Mouse (Mus musculus): ENCODE results near the gene H2afy2. TPM values are rescaled to one million over a fixed set of nuclear protein-coding genes. Genes with fewer than 3 reads are reported as not detected.

Gene H2afy2
- polyA plus RNA-seq, 1 experiment from 2014 or later, result 140 TPM

DNA sequence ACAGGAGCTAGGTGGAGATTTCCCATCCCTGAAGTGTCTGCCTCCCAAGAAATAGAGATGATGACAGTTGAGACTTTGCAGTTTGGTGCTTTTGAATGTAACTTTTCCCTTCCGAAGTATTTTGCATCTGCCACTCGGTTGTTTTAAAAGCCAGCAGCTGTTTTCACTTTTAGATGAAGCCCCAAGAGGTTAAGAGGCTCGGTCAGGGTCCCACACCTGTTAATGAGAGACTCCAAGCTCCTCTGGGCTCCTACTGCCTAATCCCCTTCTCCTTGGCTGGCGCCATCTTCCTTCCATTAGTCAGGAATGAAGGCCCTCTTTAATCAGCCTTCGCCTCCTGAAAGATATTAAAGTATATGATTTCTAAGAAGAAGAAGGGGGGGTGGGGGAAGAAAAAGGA is 41.6 kb upstream of the H2afy2 start:
- WGBS, result 52% methylated on average over 5 of the region's 5 CpGs
- H3K27me3 ChIP-seq (ENCODE audit: insufficient read depth, low read length), result no peaks in the 10 kb centered on the region

GRCm38 (mm10) chr10:61823731-61824115 is 39.8 kb upstream of the H2afy2 start:
- H3K4me1 ChIP-seq (ENCODE audit: insufficient read depth, low read length), result peaks cover 17% of the 10 kb centered on the region
- H3K9ac ChIP-seq (replicated peaks; ENCODE audit: low read length), result no peak overlapping the region
- H3K36me3 ChIP-seq (ENCODE audit: insufficient read depth, low read length), result no peaks in the 10 kb centered on the region
- no peak overlapping the region for H3K4me2 ChIP-seq (replicated peaks; ENCODE audit: low read depth, low read length)
- no peaks in the 10 kb centered on the region for H3K9me3 ChIP-seq (ENCODE audit: low read length)
- no peak overlapping the region for H3K4me3 ChIP-seq (ENCODE audit: low read length)
- ATAC-seq (ENCODE audit: low FRiP score, low TSS enrichment), result no peak
- H3K27me3 ChIP-seq (ENCODE audit: insufficient read depth, low read length), result no peaks in the 10 kb centered on the region
- WGBS, result 50% methylated on average over 4 of the region's 4 CpGs
- no peak overlapping the region for H3K27ac ChIP-seq (ENCODE audit: low read length)

More for the DNA sequence above, 41.6 kb upstream of the H2afy2 start:
- H3K4me2 ChIP-seq (replicated peaks; ENCODE audit: low read depth, low read length), result no peak overlapping the region
- ATAC-seq (ENCODE audit: low FRiP score, low TSS enrichment), result no peak
- no peak overlapping the region for H3K4me3 ChIP-seq (ENCODE audit: low read length)
- no peak overlapping the region for H3K27ac ChIP-seq (ENCODE audit: low read length)
- peaks cover 17% of the 10 kb centered on the region for H3K4me1 ChIP-seq (ENCODE audit: insufficient read depth, low read length)
- no peak overlapping the region for H3K9ac ChIP-seq (replicated peaks; ENCODE audit: low read length)
- no peaks in the 10 kb centered on the region for H3K9me3 ChIP-seq (ENCODE audit: low read length)
- H3K36me3 ChIP-seq (ENCODE audit: insufficient read depth, low read length), result no peaks in the 10 kb centered on the region

DNA sequence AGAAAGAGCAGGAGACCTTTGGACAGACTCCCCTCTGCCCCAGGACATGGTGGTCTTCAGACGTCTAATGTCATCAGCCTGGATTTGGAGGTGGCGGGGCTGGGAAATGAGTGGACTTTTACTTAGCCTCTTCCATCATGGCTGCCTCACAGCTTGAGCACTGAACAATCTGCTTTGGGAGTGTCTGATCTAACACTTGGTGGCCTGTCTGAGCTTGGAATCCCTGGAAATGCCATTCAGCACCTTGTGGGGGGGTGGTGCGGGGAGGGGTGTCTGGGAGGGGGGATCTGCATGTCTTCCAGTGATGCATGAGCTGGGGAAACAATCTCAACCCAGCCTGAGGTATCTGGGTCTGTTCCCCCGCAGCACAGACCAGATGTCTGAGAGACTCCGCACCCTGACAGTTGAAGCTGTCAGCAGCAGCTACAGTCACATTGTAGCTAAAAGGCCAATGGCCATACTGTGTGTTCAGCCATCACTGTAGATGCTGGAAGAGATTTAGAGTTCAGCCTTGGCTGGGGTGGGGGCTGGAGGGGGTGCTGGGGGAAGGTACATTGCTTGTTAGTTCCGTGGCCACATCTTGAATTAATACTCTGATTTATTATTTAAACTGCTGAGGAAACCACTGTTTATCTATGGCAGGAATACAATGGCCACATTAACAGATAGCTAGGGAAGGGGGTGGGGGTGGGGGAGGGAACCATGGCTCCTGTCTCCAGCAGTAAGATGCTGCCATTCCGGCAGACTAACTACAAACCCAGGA is 39.2 kb upstream of the H2afy2 start:
- no peak overlapping the region for H3K4me3 ChIP-seq (ENCODE audit: low read length)
- 48% methylated on average over 7 of the region's 7 CpGs for WGBS

GRCm38 (mm10) chr10:61820050-61820449 is 36.1 kb upstream of the H2afy2 start:
- H3K9ac ChIP-seq (replicated peaks; ENCODE audit: low read length), result no peak overlapping the region
- H3K4me3 ChIP-seq (ENCODE audit: low read length), result no peak overlapping the region
- H3K4me1 ChIP-seq (ENCODE audit: insufficient read depth, low read length), result no peaks in the 10 kb centered on the region
- no peak overlapping the region for H3K27ac ChIP-seq (ENCODE audit: low read length)
- 64% methylated on average over 9 of the region's 9 CpGs for WGBS
- no peaks in the 10 kb centered on the region for H3K36me3 ChIP-seq (ENCODE audit: insufficient read depth, low read length)
- H3K27me3 ChIP-seq (ENCODE audit: insufficient read depth, low read length), result no peaks in the 10 kb centered on the region
- ATAC-seq (ENCODE audit: low FRiP score, low TSS enrichment), result no peak
- no peak overlapping the region for H3K4me2 ChIP-seq (replicated peaks; ENCODE audit: low read depth, low read length)
- no peaks in the 10 kb centered on the region for H3K9me3 ChIP-seq (ENCODE audit: low read length)

More for the DNA sequence above, 39.2 kb upstream of the H2afy2 start:
- Histone ChIP-seq H3K9me3 (ENCODE audit: low read length) (no peaks in the 10 kb centered on the region), H3K4me2 (replicated peaks; ENCODE audit: low read depth, low read length) (no peak overlapping the region), H3K9ac (replicated peaks; ENCODE audit: low read length) (no peak overlapping the region), H3K27me3 (ENCODE audit: insufficient read depth, low read length) (no peaks in the 10 kb centered on the region), H3K4me1 (ENCODE audit: insufficient read depth, low read length) (peaks cover 17% of the 10 kb centered on the region), H3K36me3 (ENCODE audit: insufficient read depth, low read length) (no peaks in the 10 kb centered on the region), H3K27ac (ENCODE audit: low read length) (no peak overlapping the region)
- ATAC-seq (ENCODE audit: low FRiP score, low TSS enrichment), result no peak

DNA sequence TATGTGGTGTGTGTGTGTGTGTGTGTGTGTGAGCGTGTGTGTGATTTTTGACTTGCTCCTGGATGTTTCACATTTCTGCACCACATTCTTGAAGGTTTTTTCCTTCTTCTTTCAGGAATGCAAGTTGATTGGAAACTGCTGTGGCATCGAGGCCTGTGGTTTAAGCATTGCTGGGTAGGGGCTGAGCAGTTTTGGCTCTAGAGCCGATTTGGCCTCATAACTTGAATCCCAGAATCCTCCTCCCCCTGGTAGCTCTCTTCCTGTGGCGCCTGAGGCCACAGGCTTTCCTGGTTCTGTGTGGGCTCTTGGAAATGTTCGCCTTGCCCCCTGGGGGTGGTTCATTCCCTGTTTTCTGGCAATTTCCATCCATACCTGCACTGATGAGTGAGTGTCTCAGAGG is 28.0 kb upstream of the H2afy2 start:
- Histone ChIP-seq H3K4me3 (ENCODE audit: low read length) (no peak overlapping the region), H3K4me2 (replicated peaks; ENCODE audit: low read depth, low read length) (no peak overlapping the region), H3K27ac (ENCODE audit: low read length) (no peak overlapping the region), H3K36me3 (ENCODE audit: insufficient read depth, low read length) (no peaks in the 10 kb centered on the region), H3K9me3 (ENCODE audit: low read length) (no peaks in the 10 kb centered on the region), H3K9ac (replicated peaks; ENCODE audit: low read length) (no peak overlapping the region), H3K4me1 (ENCODE audit: insufficient read depth, low read length) (no peaks in the 10 kb centered on the region; the same call in 1 of the 2 replicates), H3K27me3 (ENCODE audit: insufficient read depth, low read length) (no peaks in the 10 kb centered on the region)
- 66% methylated on average over 5 of the region's 5 CpGs for WGBS
- no peak for ATAC-seq (ENCODE audit: low FRiP score, low TSS enrichment)

- no peak for ATAC-seq (ENCODE audit: low FRiP score, low TSS enrichment)
- Histone ChIP-seq H3K9me3 (ENCODE audit: low read length) (peaks cover 3% of the 10 kb centered on the region; the same call in 1 of the 2 replicates), H3K4me3 (ENCODE audit: low read length) (no peak overlapping the region), H3K9ac (replicated peaks; ENCODE audit: low read length) (no peak overlapping the region), H3K4me2 (replicated peaks; ENCODE audit: low read depth, low read length) (no peak overlapping the region), H3K36me3 (ENCODE audit: insufficient read depth, low read length) (no peaks in the 10 kb centered on the region), H3K27me3 (ENCODE audit: insufficient read depth, low read length) (no peaks in the 10 kb centered on the region), H3K27ac (ENCODE audit: low read length) (no peak overlapping the region), H3K4me1 (ENCODE audit: insufficient read depth, low read length) (peaks cover 12% of the 10 kb centered on the region)
- 65% methylated on average over 15 of the region's 15 CpGs for WGBS
Measured at GRCm38 (mm10) chr10:61798133-61798576, 14.2 kb upstream of the H2afy2 start.

GRCm38 (mm10) chr10:61795458-61795857 is 11.5 kb upstream of the H2afy2 start:
- ATAC-seq (ENCODE audit: low FRiP score, low TSS enrichment), result peak; percentile 42; the same call in 1 of the 2 replicates
- Histone ChIP-seq H3K36me3 (ENCODE audit: insufficient read depth, low read length) (no peaks in the 10 kb centered on the region), H3K27ac (ENCODE audit: low read length) (no peak overlapping the region), H3K27me3 (ENCODE audit: insufficient read depth, low read length) (no peaks in the 10 kb centered on the region), H3K4me2 (replicated peaks; ENCODE audit: low read depth, low read length) (no peak overlapping the region), H3K4me3 (ENCODE audit: low read length) (no peak overlapping the region), H3K9ac (replicated peaks; ENCODE audit: low read length) (no peak overlapping the region), H3K4me1 (ENCODE audit: insufficient read depth, low read length) (peaks cover 12% of the 10 kb centered on the region), H3K9me3 (ENCODE audit: low read length) (peaks cover 2% of the 10 kb centered on the region; the same call in 1 of the 2 replicates)
- 25% methylated on average over 8 of the region's 8 CpGs for WGBS

DNA sequence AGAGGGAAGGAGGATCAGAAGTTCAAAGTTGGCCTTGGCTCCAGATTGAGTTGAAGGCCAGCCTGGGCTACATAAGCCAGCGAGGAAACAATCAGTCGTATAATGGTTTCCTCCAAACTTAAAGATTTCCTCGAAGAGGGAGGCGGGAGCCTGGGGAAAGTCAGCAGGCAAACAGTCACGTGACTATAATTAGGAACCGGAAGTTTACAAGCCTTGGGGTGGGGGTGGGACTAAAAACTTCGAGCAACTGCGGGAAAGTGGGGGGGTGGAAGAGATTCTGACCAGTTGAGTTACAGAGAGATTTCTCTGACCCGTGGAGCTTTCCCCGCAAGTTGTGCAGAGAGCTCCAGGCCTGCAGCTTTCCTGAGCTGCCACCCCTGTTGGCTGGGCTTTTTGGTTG is 11.0 kb upstream of the H2afy2 start:
- Histone ChIP-seq H3K27me3 (ENCODE audit: insufficient read depth, low read length) (no peaks in the 10 kb centered on the region), H3K9me3 (ENCODE audit: low read length) (no peaks in the 10 kb centered on the region), H3K4me2 (replicated peaks; ENCODE audit: low read depth, low read length) (no peak overlapping the region), H3K4me3 (ENCODE audit: low read length) (no peak overlapping the region), H3K9ac (replicated peaks; ENCODE audit: low read length) (no peak overlapping the region), H3K36me3 (ENCODE audit: insufficient read depth, low read length) (no peaks in the 10 kb centered on the region), H3K4me1 (ENCODE audit: insufficient read depth, low read length) (peaks cover 12% of the 10 kb centered on the region), H3K27ac (ENCODE audit: low read length) (no peak overlapping the region)
- 49% methylated on average over 10 of the region's 10 CpGs for WGBS
- ATAC-seq (ENCODE audit: low FRiP score, low TSS enrichment), result no peak

GRCm38 (mm10) chr10:61793015-61793414 is 9.1 kb upstream of the H2afy2 start:
- 57% methylated on average over 8 of the region's 8 CpGs for WGBS

DNA sequence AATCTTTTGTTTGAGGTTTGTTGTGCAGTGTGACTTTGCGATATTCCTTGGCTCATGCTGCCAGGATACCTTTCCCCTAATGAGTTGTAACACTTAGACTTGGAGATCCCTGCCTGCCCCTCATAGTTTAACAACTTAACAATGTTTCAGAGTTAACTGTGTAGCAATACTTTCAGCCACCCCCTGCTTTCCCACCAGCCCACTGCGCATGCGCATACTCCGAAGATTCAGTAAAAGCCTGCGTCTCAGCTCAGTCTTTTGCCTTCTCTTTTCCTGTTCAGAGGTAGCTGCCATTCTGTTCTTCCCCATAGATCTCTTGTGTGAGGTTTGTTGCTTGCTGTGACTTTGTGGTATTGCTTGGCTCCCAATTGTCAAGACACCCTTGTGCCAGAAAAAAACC is 4.6 kb upstream of the H2afy2 start:
- no peak for ATAC-seq (ENCODE audit: low FRiP score, low TSS enrichment)
- no peaks in the 10 kb centered on the region for H3K27me3 ChIP-seq (ENCODE audit: insufficient read depth, low read length)
- no peak overlapping the region for H3K27ac ChIP-seq (ENCODE audit: low read length)
- H3K36me3 ChIP-seq (ENCODE audit: insufficient read depth, low read length), result no peaks in the 10 kb centered on the region
- no peak overlapping the region for H3K4me2 ChIP-seq (replicated peaks; ENCODE audit: low read depth, low read length)
- no peak overlapping the region for H3K9ac ChIP-seq (replicated peaks; ENCODE audit: low read length)
- H3K4me1 ChIP-seq (ENCODE audit: insufficient read depth, low read length), result peaks cover 28% of the 10 kb centered on the region
- WGBS, result 89% methylated on average over 5 of the region's 5 CpGs
- H3K4me3 ChIP-seq (ENCODE audit: low read length), result no peak overlapping the region
- H3K9me3 ChIP-seq (ENCODE audit: low read length), result no peaks in the 10 kb centered on the region

More at GRCm38 (mm10) chr10:61793015-61793414, 9.1 kb upstream of the H2afy2 start:
- H3K9me3 ChIP-seq (ENCODE audit: low read length), result no peaks in the 10 kb centered on the region
- H3K4me3 ChIP-seq (ENCODE audit: low read length), result no peak overlapping the region
- no peak for ATAC-seq (ENCODE audit: low FRiP score, low TSS enrichment)
- H3K27ac ChIP-seq (ENCODE audit: low read length), result no peak overlapping the region
- no peak overlapping the region for H3K4me2 ChIP-seq (replicated peaks; ENCODE audit: low read depth, low read length)
- no peaks in the 10 kb centered on the region for H3K27me3 ChIP-seq (ENCODE audit: insufficient read depth, low read length)
- H3K9ac ChIP-seq (replicated peaks; ENCODE audit: low read length), result no peak overlapping the region
- H3K4me1 ChIP-seq (ENCODE audit: insufficient read depth, low read length), result peaks cover 13% of the 10 kb centered on the region
- no peaks in the 10 kb centered on the region for H3K36me3 ChIP-seq (ENCODE audit: insufficient read depth, low read length)

All from kidney, embryonic 16.5 days (tissue).